Mouse (Mus musculus): ENCODE measurements at regions not wholly inside any gene's neighbourhood (a gene's known extent, or its start where the extent isn't known, plus 50 kb on each side); places are given as distances from the start of the nearest gene placed in this dataset.
A peak's percentile ranks its signal among the peaks of the same experiment; 100 is the strongest.

DNA sequence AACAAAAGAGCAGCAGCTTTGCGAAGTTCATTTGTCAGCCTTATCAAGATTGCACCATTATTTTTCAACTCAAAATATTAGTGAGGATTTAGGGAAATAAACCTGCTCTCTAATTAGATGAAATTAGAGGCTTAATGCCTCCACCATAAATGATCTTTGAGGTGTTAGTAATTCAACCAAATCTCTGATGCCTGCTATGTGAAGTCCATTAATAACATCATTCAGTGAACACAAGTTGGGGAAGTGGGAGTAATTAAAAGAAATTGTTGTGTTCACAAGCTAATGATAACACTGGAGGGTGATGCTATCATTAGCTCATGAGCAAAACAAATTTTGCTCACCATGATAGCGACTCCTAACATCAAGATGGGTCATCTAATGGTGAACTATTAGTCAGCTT lies 246.0 kb downstream of the Ttc6 start:
- DNase-seq: no peak
- intact Hi-C loops (cut with DNase I): no loop called here

GRCm38 (mm10) chr12:57823809-57824208 lies 259.9 kb downstream of the Ttc6 start:
- DNase-seq: no peak
- intact Hi-C loops (cut with DNase I): loop anchor here (10.0 kb wide), 1 partner anchor 981 kb away; no protein-coding TSS in a partner anchor

DNA sequence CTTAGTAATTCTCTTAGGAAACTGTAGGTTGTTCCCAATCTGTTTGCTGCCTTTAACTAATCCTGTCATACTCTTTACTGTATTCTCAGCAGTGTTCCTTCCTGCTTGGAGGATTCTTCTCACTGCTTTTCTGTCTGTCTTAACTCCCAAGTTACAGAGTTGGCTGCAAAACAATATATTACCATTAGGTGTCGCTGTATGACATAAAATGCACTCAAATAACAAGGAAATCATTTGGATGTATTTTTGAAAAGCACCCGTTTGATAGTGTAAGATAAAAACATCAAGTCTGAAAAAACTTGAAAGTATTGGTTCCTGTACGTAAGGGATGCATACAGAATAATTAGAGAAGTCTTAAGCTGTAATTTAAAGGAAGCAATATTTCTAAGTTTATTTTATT lies 261.8 kb downstream of the Ttc6 start:
- DNase-seq: no peak
- intact Hi-C loops (cut with DNase I): loop anchor here (5.0 to 10.0 kb wide), 2 partner anchors 979 to 1122 kb away; no protein-coding TSS in a partner anchor

DNA sequence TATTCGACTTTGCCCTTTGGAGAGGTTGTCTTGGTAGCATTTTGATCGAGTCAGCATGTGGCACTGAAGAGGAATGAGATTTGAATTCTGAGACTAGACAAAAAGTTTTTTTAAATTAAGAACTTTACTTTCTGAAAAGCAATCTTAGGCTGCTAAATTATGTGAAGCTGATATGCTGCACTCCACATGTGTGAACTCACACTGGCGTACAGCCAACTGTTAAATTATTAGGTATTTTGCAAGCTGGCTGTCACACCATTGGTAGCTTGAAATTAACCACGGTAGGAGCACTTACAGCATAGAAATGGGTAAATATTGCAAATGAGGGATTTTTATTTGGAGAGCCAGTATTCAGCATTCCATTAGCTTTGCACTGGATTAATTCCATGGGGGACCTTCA lies 278.9 kb downstream of the Ttc6 start:
- DNase-seq: no peak
- intact Hi-C loops (cut with DNase I): no loop called here

GRCm38 (mm10) chr12:57871028-57871427 lies 307.1 kb downstream of the Ttc6 start:
- intact Hi-C loops (cut with DNase I): no loop called here
- DNase-seq: no peak

GRCm38 (mm10) chr12:57890783-57891478 lies 320.6 kb upstream of the Sstr1 start:
- DNase-seq: no peak
- intact Hi-C loops (cut with DNase I): no loop called here

DNA sequence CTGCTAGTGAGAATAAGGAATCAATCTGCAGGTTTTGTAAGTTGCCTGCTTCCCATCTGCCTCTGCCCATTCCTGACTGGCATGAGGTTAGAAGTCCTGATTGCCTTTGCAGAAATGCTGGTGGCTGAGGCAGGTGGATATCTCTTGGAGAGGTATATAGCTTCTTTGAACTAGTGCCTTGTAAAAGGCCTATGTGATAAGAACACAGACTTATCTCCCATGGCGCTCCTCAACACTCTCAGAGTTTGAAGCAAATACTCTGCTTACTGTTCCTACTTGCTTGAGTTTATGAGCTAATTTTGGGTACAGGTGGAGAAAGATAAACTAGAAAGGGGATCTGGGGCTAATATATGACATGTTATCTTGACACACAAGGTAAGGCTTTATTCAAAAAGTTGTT lies 320.0 kb upstream of the Sstr1 start:
- intact Hi-C loops (cut with DNase I): no loop called here
- DNase-seq: no peak

GRCm38 (mm10) chr12:57897751-57898250 lies 313.8 kb upstream of the Sstr1 start:
- intact Hi-C loops (cut with DNase I): no loop called here
- DNase-seq: peak in 1 of 2 experiments; percentile 9

DNA sequence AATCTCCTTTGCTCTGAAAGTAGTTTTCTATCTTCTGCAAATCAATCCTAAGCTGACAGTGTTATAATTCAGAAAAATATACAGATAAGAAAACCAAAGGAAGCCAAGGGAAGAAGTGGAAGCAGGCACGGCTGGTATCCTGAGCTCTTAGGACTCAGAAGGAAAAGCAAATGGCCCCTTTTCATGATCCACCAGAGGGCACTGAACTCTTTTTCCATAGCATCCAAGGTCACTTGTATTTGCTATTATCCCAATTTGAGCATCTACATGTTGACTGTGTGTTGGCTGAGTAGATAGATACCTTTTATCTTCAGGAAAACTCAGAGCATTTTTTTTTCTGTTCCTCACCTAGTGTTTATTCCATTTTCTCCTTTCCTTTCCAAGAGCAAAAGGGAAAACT lies 306.9 kb upstream of the Sstr1 start:
- no peak for DNase-seq

GRCm38 (mm10) chr12:57918211-57918610 lies 293.4 kb upstream of the Sstr1 start:
- intact Hi-C loops (cut with DNase I): no loop called here
- no peak for DNase-seq

More for the DNA sequence above, 306.9 kb upstream of the Sstr1 start:
- intact Hi-C loops (cut with DNase I): no loop called here

GRCm38 (mm10) chr12:57922031-57922430 lies 289.5 kb upstream of the Sstr1 start:
- intact Hi-C loops (cut with DNase I): no loop called here
- DNase-seq: no peak

- intact Hi-C loops (cut with DNase I): no loop called here
- no peak for DNase-seq
Measured at GRCm38 (mm10) chr12:57924422-57924821, 287.1 kb upstream of the Sstr1 start.

GRCm38 (mm10) chr12:57926886-57927285 lies 284.7 kb upstream of the Sstr1 start:
- intact Hi-C loops (cut with DNase I): no loop called here
- no peak for DNase-seq

GRCm38 (mm10) chr12:57928030-57928429 lies 283.5 kb upstream of the Sstr1 start:
- DNase-seq: no peak
- intact Hi-C loops (cut with DNase I): no loop called here

DNA sequence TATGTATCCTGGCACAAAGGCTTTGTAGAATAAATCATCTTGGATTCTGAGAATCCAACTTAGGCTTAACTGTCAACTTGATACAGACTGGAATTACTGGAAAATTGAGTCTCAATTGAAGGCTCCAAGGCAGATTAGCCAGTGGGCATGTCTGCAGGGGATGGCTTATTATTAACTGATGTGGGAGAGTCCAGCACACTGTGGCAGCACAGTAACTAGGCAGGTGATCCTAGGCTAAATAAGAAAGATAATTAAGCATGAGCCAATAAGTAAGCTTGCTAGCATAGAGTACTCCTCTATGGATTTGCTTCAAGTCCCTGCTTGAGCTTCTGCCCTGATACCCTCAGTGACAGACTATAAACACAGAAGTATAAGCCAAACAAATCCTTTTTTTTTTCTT lies 279.7 kb upstream of the Sstr1 start:
- DNase-seq: no peak
- intact Hi-C loops (cut with DNase I): no loop called here

GRCm38 (mm10) chr12:57949886-57950285 lies 261.7 kb upstream of the Sstr1 start:
- intact Hi-C loops (cut with DNase I): no loop called here
- DNase-seq: no peak

DNA sequence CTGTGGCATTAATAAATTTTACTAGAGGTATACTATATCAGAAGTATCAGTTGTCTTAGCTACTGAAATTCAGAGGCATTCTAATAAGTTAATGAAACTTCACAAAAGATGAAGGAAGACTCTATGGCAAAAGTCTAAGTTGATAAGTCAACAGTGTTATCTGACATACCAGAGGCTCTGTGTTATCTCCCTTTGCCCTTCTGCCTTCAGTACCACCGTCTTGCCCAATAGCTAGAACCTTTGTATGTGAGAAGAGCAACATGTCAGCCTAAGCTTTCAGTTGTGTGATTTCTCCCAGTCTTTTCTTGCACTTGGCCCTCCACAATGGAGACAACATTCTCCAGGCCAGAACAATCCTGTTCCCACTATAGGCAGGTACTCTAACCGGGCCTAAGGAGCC lies 253.0 kb upstream of the Sstr1 start:
- no peak for DNase-seq
- intact Hi-C loops (cut with DNase I): no loop called here

DNA sequence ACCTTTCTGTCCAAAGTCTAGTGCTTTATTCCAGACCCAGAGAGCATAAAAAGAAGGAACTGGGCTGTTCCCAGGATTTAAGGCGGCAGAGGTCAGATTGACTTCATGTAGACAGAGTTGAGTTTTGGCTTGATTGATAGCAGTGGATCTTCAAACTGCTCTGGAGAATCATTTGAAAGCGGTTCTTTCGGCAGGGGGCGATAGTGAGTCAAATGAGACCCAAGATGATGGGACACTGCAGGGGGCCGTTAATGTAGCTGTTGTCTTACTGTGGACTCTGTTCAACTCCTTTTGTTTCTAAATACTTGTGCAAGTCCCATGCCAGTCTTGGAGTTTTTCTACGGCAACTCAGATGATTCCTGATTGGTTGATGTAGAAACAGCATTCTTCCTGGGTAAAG lies 251.4 kb upstream of the Sstr1 start:
- intact Hi-C loops (cut with DNase I): no loop called here
- DNase-seq: no peak

- intact Hi-C loops (cut with DNase I): no loop called here
- DNase-seq: no peak
Measured at GRCm38 (mm10) chr12:57969168-57969567, 242.4 kb upstream of the Sstr1 start.

- intact Hi-C loops (cut with DNase I): no loop called here
- DNase-seq: no peak
Measured at GRCm38 (mm10) chr12:57970163-57970562, 241.4 kb upstream of the Sstr1 start.

- intact Hi-C loops (cut with DNase I): no loop called here
- DNase-seq: no peak
Measured at GRCm38 (mm10) chr12:57972484-57972883, 239.1 kb upstream of the Sstr1 start.

All from gastrocnemius, postnatal 36 days (tissue).